In the genomic region with DNA sequence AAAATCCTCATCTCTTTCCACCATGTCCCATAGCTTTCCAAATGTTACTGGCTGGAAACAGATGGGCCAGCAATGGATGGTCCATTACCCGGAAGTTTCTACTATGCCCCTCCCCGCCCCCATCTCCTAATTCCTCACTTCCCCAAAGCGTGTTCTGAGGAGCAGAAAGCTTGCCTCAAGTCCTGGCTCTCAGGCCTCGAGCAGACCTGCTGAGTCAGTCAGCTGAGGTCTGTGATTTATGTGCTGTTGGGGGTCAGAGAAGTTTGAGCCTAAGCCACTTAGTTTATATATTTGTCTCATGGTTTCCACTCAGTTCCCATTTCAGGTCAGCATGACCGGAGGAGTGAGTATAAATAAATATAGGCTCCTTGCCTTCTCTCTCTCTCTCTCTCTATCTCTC, we compare ENCODE assay signal across 14 mouse cellular contexts.
"Had no signal": no experiment of that assay in that cellular context is flagged by ENCODE, and none has a peak within 500 bp of the region (broad histone marks: within the 10 kb centered on the region; RNA-seq: fewer than 3 reads in every experiment).

No protein-coding gene starts in this region.

- H3K4me2 ChIP-seq: kidney, embryonic 15.5 days; limb, embryonic 13.5 days; midbrain, embryonic 15.5 days; neural tube, embryonic 12.5 days had no signal

- H3K4me1 ChIP-seq: midbrain, embryonic 15.5 days; neural tube, embryonic 12.5 days had no signal

- H3K9ac ChIP-seq: kidney, embryonic 15.5 days; limb, embryonic 13.5 days; liver, embryonic 14.5 days; midbrain, embryonic 15.5 days; neural tube, embryonic 12.5 days had no signal

- H3K9me3 ChIP-seq: kidney, embryonic 15.5 days; limb, embryonic 13.5 days; midbrain, embryonic 15.5 days; neural tube, embryonic 12.5 days had no signal

- H3K36me3 ChIP-seq: kidney, embryonic 15.5 days; limb, embryonic 13.5 days; midbrain, embryonic 15.5 days; neural tube, embryonic 12.5 days had no signal

- H3K4me3 ChIP-seq: kidney, embryonic 15.5 days; limb, embryonic 13.5 days; midbrain, embryonic 15.5 days; neural tube, embryonic 12.5 days had no signal

- DNase-seq: kidney, adult 2 months; kidney, postnatal 25 days; layer of hippocampus, adult 9-11 months; layer of hippocampus, postnatal 36 days; left cerebral cortex, postnatal 4 days; lung, adult 18-20 months; lung, postnatal 4 days; right cerebral cortex, postnatal 14 days; thymus, postnatal 36 days had no signal

- H3K27me3 ChIP-seq: kidney, embryonic 15.5 days; limb, embryonic 13.5 days; midbrain, embryonic 15.5 days; neural tube, embryonic 12.5 days had no signal

- H3K27ac ChIP-seq: kidney, embryonic 15.5 days; limb, embryonic 13.5 days; liver, embryonic 14.5 days; midbrain, embryonic 15.5 days; neural tube, embryonic 12.5 days had no signal
